Mouse (Mus musculus): ENCODE measurements around the gene Slc2a4. TPM values are rescaled to one million over a fixed set of nuclear protein-coding genes. Genes with fewer than 3 reads are reported as not detected.

Gene Slc2a4
- polyA plus RNA-seq, 1 experiment from 2014 or later, result 25.9 TPM

GRCm38 (mm10) chr11:69989949-69990348, 42.0 kb upstream of the Slc2a4 start:
- peak overlapping the region; percentile 94 for H3K27ac ChIP-seq (ENCODE audit: poor library complexity, severe bottlenecking)
- peak overlapping the region; percentile 74; the same call in 1 of the 2 replicates for H3K4me2 ChIP-seq
- 84% methylated on average over 8 of the region's 8 CpGs for WGBS
- peaks cover 71% of the 10 kb centered on the region for H3K36me3 ChIP-seq
- H3K4me3 ChIP-seq, result no peak overlapping the region
- H3K4me1 ChIP-seq (replicated peaks), result peaks cover 19% of the 10 kb centered on the region
- no peaks in the 10 kb centered on the region for H3K27me3 ChIP-seq (replicated peaks)
- no peak for ATAC-seq (ENCODE audit: insufficient number of reproducible peaks, low FRiP score)
- H3K9me3 ChIP-seq (replicated peaks), result no peaks in the 10 kb centered on the region
- H3K9ac ChIP-seq, result no peak overlapping the region

- no peaks in the 10 kb centered on the region for H3K9me3 ChIP-seq (replicated peaks)
- ATAC-seq (ENCODE audit: insufficient number of reproducible peaks, low FRiP score), result no peak
- H3K9ac ChIP-seq, result no peak overlapping the region
- no peak overlapping the region for H3K27ac ChIP-seq (ENCODE audit: poor library complexity, severe bottlenecking)
- peaks cover 23% of the 10 kb centered on the region for H3K4me1 ChIP-seq (replicated peaks)
- H3K4me2 ChIP-seq, result no peak overlapping the region
- H3K4me3 ChIP-seq, result no peak overlapping the region
- peaks cover 54% of the 10 kb centered on the region for H3K36me3 ChIP-seq
- WGBS, result 90% methylated on average over 8 of the region's 8 CpGs
- H3K27me3 ChIP-seq (replicated peaks), result no peaks in the 10 kb centered on the region
These were observed 36.4 kb upstream of the Slc2a4 start for GRCm38 (mm10) chr11:69984431-69984830.

DNA sequence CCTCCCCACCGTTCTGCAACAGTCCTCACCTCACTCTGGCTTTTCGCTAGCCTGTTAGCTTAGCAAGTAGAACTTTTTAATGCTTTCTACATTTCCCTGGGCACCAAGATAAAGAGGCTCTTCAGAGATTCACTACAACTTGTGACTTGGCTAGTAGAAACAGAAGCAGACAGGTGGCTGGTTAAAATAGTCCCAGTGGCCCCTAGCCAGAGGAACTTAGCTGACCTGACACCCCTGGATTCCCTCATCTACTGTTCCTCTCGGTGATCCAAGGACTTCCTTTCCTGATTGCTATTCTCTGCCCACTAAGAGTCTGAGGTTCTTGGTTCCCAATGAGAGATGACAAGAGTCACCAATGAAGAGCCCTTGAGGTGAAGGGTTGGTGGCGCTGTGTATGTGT, 35.4 kb upstream of the Slc2a4 start:
- H3K27me3 ChIP-seq (replicated peaks), result no peaks in the 10 kb centered on the region
- WGBS, result 78% methylated on average over 4 of the region's 4 CpGs
- peak overlapping the region; percentile 98 for H3K9ac ChIP-seq
- no peak for ATAC-seq (ENCODE audit: insufficient number of reproducible peaks, low FRiP score)
- H3K4me3 ChIP-seq, result peak overlapping the region; percentile 87
- H3K27ac ChIP-seq (ENCODE audit: poor library complexity, severe bottlenecking), result peak overlapping the region; percentile 99
- H3K9me3 ChIP-seq (replicated peaks), result no peaks in the 10 kb centered on the region
- peaks cover 49% of the 10 kb centered on the region for H3K36me3 ChIP-seq
- H3K4me1 ChIP-seq (replicated peaks), result peaks cover 24% of the 10 kb centered on the region
- peak overlapping the region; percentile 94 for H3K4me2 ChIP-seq

- Histone ChIP-seq H3K27me3 (replicated peaks) (no peaks in the 10 kb centered on the region), H3K9ac (peak overlapping the region; percentile 98), H3K36me3 (peaks cover 48% of the 10 kb centered on the region), H3K4me1 (replicated peaks) (peaks cover 24% of the 10 kb centered on the region), H3K27ac (ENCODE audit: poor library complexity, severe bottlenecking) (peak overlapping the region; percentile 99), H3K4me2 (peak overlapping the region; percentile 94), H3K4me3 (peak overlapping the region; percentile 87), H3K9me3 (replicated peaks) (no peaks in the 10 kb centered on the region)
- ATAC-seq (ENCODE audit: insufficient number of reproducible peaks, low FRiP score), result no peak
- whole genome bisulfite sequencing, result 14% methylated on average over 5 of the region's 5 CpGs
These were observed 34.9 kb upstream of the Slc2a4 start for GRCm38 (mm10) chr11:69982877-69983276.

GRCm38 (mm10) chr11:69982225-69982624, 34.2 kb upstream of the Slc2a4 start, which contains the start of gene Elp5:
Gene Elp5 (minus strand): TSS chr11:69982517.
- Histone ChIP-seq H3K4me1 (replicated peaks) (peaks cover 24% of the 10 kb centered on the region), H3K4me3 (peak within 1 kb of the TSS; percentile 87), H3K27ac (ENCODE audit: poor library complexity, severe bottlenecking) (peak within 1 kb of the TSS; percentile 99), H3K27me3 (replicated peaks) (no peaks in the 10 kb centered on the region), H3K9ac (peak within 1 kb of the TSS; percentile 98), H3K36me3 (peaks cover 47% of the 10 kb centered on the region), H3K9me3 (replicated peaks) (no peaks in the 10 kb centered on the region), H3K4me2 (peak within 1 kb of the TSS; percentile 94)
- ATAC-seq (ENCODE audit: insufficient number of reproducible peaks, low FRiP score), result no peak
- WGBS, result 52% methylated on average over 8 of the region's 8 CpGs

DNA sequence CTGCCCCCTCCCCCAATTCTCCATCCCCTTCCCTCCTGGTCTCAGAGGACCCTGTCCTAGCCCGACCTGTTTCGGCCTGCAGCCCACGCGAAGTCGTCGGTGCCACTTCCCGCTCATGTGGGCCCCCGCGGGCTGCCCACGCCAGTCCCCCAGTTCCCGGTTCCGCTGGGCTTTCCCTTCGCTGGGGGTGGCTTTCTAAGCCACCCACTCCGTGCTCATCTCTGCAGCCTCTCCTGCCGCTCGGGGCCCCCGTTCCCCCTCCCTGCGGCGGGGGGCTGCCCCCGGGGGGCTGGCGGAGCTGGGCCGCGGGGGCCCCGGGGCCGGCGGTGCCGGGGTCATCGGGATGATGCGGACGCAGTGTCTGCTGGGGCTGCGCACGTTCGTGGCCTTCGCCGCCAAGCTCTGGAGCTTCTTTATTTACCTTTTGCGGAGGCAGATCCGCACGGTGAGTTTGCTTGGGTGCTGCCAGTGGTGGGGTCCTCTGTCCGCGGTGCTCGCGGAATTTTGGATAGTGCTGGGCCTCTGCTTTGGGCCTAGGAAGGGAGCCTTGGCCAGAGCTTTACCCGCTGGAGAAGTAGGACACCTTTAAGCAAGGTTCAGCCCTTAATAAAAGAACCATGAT, 33.3 kb upstream of the Slc2a4 start, which contains the start of gene Ctdnep1:
Gene Ctdnep1, plus strand, starts transcription at position 16 of the 622 bp plus-strand sequence.
- no peaks in the 10 kb centered on the region for H3K9me3 ChIP-seq (replicated peaks)
- under 1% methylated on average over 43 of the region's 43 CpGs for WGBS
- peaks cover 44% of the 10 kb centered on the region for H3K36me3 ChIP-seq
- 0 out of 2 replicates have a peak, but pooled peaks have one; percentile 0 for ATAC-seq (ENCODE audit: insufficient number of reproducible peaks, low FRiP score)
- H3K4me1 ChIP-seq (replicated peaks), result peaks cover 24% of the 10 kb centered on the region
- H3K27me3 ChIP-seq (replicated peaks), result no peaks in the 10 kb centered on the region
- peak within 1 kb of the TSS; percentile 98 for H3K9ac ChIP-seq
- H3K4me3 ChIP-seq, result peak within 1 kb of the TSS; percentile 87
- H3K4me2 ChIP-seq, result peak within 1 kb of the TSS; percentile 94
- H3K27ac ChIP-seq (ENCODE audit: poor library complexity, severe bottlenecking), result peak within 1 kb of the TSS; percentile 99

GRCm38 (mm10) chr11:69980196-69981140, 32.5 kb upstream of the Slc2a4 start:
- no peaks in the 10 kb centered on the region for H3K9me3 ChIP-seq (replicated peaks)
- H3K27me3 ChIP-seq (replicated peaks), result no peaks in the 10 kb centered on the region
- H3K4me3 ChIP-seq, result peak overlapping the region; percentile 87
- H3K9ac ChIP-seq, result peak overlapping the region; percentile 98
- under 1% methylated on average over 41 of the region's 60 CpGs for WGBS
- H3K4me1 ChIP-seq (replicated peaks), result peaks cover 24% of the 10 kb centered on the region
- ATAC-seq (ENCODE audit: insufficient number of reproducible peaks, low FRiP score), result peak; percentile 96
- H3K27ac ChIP-seq (ENCODE audit: poor library complexity, severe bottlenecking), result peak overlapping the region; percentile 99
- H3K4me2 ChIP-seq, result peak overlapping the region; percentile 94
- H3K36me3 ChIP-seq, result peaks cover 46% of the 10 kb centered on the region

GRCm38 (mm10) chr11:69979827-69980195, 31.8 kb upstream of the Slc2a4 start:
- Histone ChIP-seq H3K9ac (peak overlapping the region; percentile 89), H3K27me3 (replicated peaks) (no peaks in the 10 kb centered on the region), H3K36me3 (peaks cover 46% of the 10 kb centered on the region), H3K9me3 (replicated peaks) (no peaks in the 10 kb centered on the region), H3K4me1 (replicated peaks) (peaks cover 24% of the 10 kb centered on the region), H3K27ac (ENCODE audit: poor library complexity, severe bottlenecking) (peak overlapping the region; percentile 99), H3K4me3 (peak overlapping the region; percentile 87), H3K4me2 (peak overlapping the region; percentile 94)
- 2% methylated on average over 16 of the region's 16 CpGs for WGBS
- ATAC-seq (ENCODE audit: insufficient number of reproducible peaks, low FRiP score), result no peak

- ATAC-seq (ENCODE audit: insufficient number of reproducible peaks, low FRiP score), result no peak
- H3K27me3 ChIP-seq (replicated peaks), result no peaks in the 10 kb centered on the region
- 35% methylated on average over 4 of the region's 4 CpGs for WGBS
- no peak overlapping the region for H3K4me2 ChIP-seq
- H3K4me3 ChIP-seq, result no peak overlapping the region
- H3K27ac ChIP-seq (ENCODE audit: poor library complexity, severe bottlenecking), result no peak overlapping the region
- H3K9me3 ChIP-seq (replicated peaks), result no peaks in the 10 kb centered on the region
- H3K36me3 ChIP-seq, result peaks cover 68% of the 10 kb centered on the region
- no peak overlapping the region for H3K9ac ChIP-seq
- H3K4me1 ChIP-seq (replicated peaks), result peaks cover 4% of the 10 kb centered on the region
These were observed 28.3 kb upstream of the Slc2a4 start for GRCm38 (mm10) chr11:69976271-69976670.

GRCm38 (mm10) chr11:69974907-69975306, 26.9 kb upstream of the Slc2a4 start:
- Histone ChIP-seq H3K4me2 (no peak overlapping the region), H3K4me3 (no peak overlapping the region), H3K27me3 (replicated peaks) (no peaks in the 10 kb centered on the region), H3K4me1 (replicated peaks) (peaks cover 4% of the 10 kb centered on the region), H3K9ac (no peak overlapping the region), H3K27ac (ENCODE audit: poor library complexity, severe bottlenecking) (no peak overlapping the region), H3K9me3 (replicated peaks) (no peaks in the 10 kb centered on the region), H3K36me3 (peaks cover 77% of the 10 kb centered on the region)
- ATAC-seq (ENCODE audit: insufficient number of reproducible peaks, low FRiP score), result no peak
- WGBS, result 92% methylated on average over 2 of the region's 2 CpGs

GRCm38 (mm10) chr11:69970775-69971174, 22.8 kb upstream of the Slc2a4 start:
- ATAC-seq (ENCODE audit: insufficient number of reproducible peaks, low FRiP score), result no peak
- Histone ChIP-seq H3K36me3 (peaks cover 73% of the 10 kb centered on the region), H3K9me3 (replicated peaks) (no peaks in the 10 kb centered on the region), H3K4me3 (no peak overlapping the region), H3K4me1 (replicated peaks) (peaks cover 13% of the 10 kb centered on the region), H3K9ac (no peak overlapping the region), H3K27me3 (replicated peaks) (peaks cover 26% of the 10 kb centered on the region), H3K4me2 (no peak overlapping the region), H3K27ac (ENCODE audit: poor library complexity, severe bottlenecking) (no peak overlapping the region)
- 78% methylated on average over 3 of the region's 3 CpGs for WGBS

Data from heart, embryonic 12.5 days (tissue).